Mouse (Mus musculus): ENCODE results near the gene Prdx5. TPM values are rescaled to one million over a fixed set of nuclear protein-coding genes. Genes with fewer than 3 reads are reported as not detected.

Gene Prdx5
- total and polyA plus RNA-seq, 2 experiments from 2014 or later = 182 to 424 TPM

GRCm38 (mm10) chr19:6922901-6923735 lies 13.2 kb upstream of the Prdx5 start:
- no peak overlapping the region for H3K4me3 ChIP-seq (ENCODE audit: low read depth, low read length)
- peaks cover 49% of the 10 kb centered on the region for H3K27me3 ChIP-seq (ENCODE audit: insufficient read depth, low read length)
- H3K27ac ChIP-seq (ENCODE audit: low read depth, low read length) = no peak overlapping the region
- no peak for TF ChIP-seq CTCF (IDR thresholded peaks at IDR 0.05; ENCODE audit: low read depth)
- peaks cover 4% of the 10 kb centered on the region; the same call in 1 of the 2 replicates for H3K36me3 ChIP-seq (ENCODE audit: insufficient read depth)
- no peaks in the 10 kb centered on the region for H3K9me3 ChIP-seq (ENCODE audit: low read length)
- WGBS = 64% methylated on average over 6 of the region's 6 CpGs
- no peak overlapping the region for H3K4me2 ChIP-seq (ENCODE audit: low read depth)
- DNase-seq (no peak), ATAC-seq (no peak)
- no peak overlapping the region for H3K9ac ChIP-seq
- H3K4me1 ChIP-seq (ENCODE audit: insufficient read depth) = peaks cover 10% of the 10 kb centered on the region

GRCm38 (mm10) chr19:6921647-6922567 lies 12.0 kb upstream of the Prdx5 start, which contains the start of gene Esrra:
Esrra (minus strand) TSS chr19:6921813.
- Histone ChIP-seq H3K4me3 (ENCODE audit: low read depth, low read length) (peak within 1 kb of the TSS; percentile 98), H3K27ac (ENCODE audit: low read depth, low read length) (peak within 1 kb of the TSS; percentile 85), H3K4me1 (ENCODE audit: insufficient read depth) (peaks cover 10% of the 10 kb centered on the region), H3K9me3 (ENCODE audit: low read length) (no peaks in the 10 kb centered on the region), H3K27me3 (ENCODE audit: insufficient read depth, low read length) (peaks cover 37% of the 10 kb centered on the region), H3K9ac (peak within 1 kb of the TSS; percentile 84), H3K36me3 (ENCODE audit: insufficient read depth) (peaks cover 4% of the 10 kb centered on the region; the same call in 1 of the 2 replicates), H3K4me2 (ENCODE audit: low read depth) (peak within 1 kb of the TSS; percentile 88)
- peak; percentile 99 for DNase-seq
- TF ChIP-seq CTCF (IDR thresholded peaks at IDR 0.05; ENCODE audit: low read depth) = no peak; the same call in 1 of the 2 replicates
- peak; percentile 97 for ATAC-seq
- under 1% methylated on average over 66 of the region's 66 CpGs for WGBS

DNA sequence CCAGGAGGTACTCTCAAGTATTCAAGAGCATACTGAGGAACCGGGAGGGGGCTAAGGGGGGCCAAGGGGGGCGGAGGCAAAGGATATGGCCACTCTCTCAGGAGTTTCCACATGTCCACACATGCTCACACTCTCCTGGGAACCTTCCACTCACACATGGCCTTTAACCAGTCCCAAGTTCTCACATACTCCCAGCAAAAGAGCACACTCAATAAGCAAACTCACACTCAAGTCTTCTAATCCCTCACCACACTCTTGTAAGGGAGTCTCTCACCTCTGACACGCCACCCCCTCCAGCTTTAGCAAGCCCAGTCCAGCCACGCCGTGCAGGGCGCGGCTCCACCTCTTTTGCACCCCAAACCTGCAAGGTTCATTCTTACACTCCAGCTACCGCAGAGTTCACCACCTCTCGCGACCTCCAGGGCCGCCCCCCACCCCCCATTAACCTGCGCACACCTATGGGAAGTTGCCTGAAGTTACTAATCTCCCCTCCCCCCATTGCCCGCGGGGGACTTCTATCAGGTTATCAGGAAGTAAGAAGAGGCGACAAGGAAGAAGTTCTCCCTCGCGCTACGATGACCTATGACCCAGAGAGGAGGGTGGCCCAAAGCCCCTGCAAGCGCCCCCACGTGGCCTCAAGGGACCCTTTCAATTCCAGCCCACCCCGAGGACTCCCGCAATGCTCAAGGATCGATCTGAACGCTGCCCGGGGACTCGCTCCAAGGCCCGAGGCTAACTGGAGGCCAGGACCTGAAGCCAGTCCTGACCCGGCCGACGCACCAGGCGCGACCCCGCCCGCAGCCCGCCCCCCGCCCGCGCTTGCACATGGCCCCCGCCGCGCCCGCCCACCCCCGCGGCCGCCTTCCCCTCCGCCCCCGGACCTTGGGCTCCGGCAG lies 11.1 kb upstream of the Prdx5 start:
- Histone ChIP-seq H3K36me3 (ENCODE audit: insufficient read depth) (peaks cover 4% of the 10 kb centered on the region; the same call in 1 of the 2 replicates), H3K9ac (peak overlapping the region; percentile 84), H3K27me3 (ENCODE audit: insufficient read depth, low read length) (peaks cover 28% of the 10 kb centered on the region), H3K27ac (ENCODE audit: low read depth, low read length) (peak overlapping the region; percentile 85), H3K4me1 (ENCODE audit: insufficient read depth) (peaks cover 10% of the 10 kb centered on the region), H3K4me2 (ENCODE audit: low read depth) (peak overlapping the region; percentile 88), H3K9me3 (ENCODE audit: low read length) (no peaks in the 10 kb centered on the region), H3K4me3 (ENCODE audit: low read depth, low read length) (peak overlapping the region; percentile 98)
- TF ChIP-seq CTCF (IDR thresholded peaks at IDR 0.05; ENCODE audit: low read depth) = peak; percentile 42
- ATAC-seq (peak; percentile 4), DNase-seq (peak; percentile 38)
- WGBS = 1% methylated on average over 35 of the region's 48 CpGs

DNA sequence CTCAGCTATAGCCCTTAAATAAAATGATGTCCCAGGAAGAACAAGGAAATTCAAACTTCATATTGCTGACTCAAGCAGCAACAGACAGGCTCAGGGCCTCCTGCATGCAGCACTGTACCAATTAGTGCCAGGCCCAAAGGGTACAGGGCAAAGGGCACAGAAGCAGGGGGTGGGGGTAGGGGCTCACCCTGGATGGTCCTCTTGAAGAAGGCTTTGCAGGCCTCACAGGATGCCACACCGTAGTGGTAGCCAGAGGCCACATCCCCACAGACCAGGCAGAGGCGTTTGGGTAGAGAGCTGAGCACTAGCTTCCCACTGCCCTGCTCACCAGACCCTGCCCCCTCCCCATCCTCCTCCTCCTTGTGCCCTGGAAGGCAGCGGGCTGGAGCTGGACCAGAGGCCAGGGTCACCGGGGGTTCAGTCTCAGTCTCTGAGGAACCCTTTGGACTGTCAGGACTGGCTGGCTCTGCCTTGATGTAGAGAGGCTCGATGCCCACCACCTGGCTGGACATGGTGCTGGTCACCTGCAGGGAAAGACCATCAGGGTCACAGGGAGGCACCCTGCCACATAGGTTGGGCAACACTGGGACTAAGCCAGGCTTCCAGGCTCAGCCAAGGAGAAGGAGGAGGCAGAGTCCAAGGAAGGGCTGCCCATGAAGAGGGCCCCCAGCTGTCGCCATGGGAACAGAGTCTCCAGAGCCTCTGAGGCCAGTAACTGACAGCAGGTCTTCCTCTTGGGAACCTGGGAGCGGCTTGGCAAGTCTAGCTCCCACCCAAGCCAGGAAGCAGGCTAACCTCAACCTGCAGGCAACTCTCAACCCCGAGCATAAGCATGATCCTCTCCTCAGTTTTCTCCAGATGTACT lies 10.2 kb upstream of the Prdx5 start:
- H3K27me3 ChIP-seq (ENCODE audit: insufficient read depth, low read length) = peaks cover 19% of the 10 kb centered on the region
- H3K9me3 ChIP-seq (ENCODE audit: low read length) = no peaks in the 10 kb centered on the region
- no peak overlapping the region for H3K27ac ChIP-seq (ENCODE audit: low read depth, low read length)
- peak overlapping the region; percentile 88 for H3K4me2 ChIP-seq (ENCODE audit: low read depth)
- WGBS = 49% methylated on average over 8 of the region's 8 CpGs
- H3K4me1 ChIP-seq (ENCODE audit: insufficient read depth) = peaks cover 10% of the 10 kb centered on the region
- no peak for TF ChIP-seq CTCF (IDR thresholded peaks at IDR 0.05; ENCODE audit: low read depth)
- peaks cover 7% of the 10 kb centered on the region for H3K36me3 ChIP-seq (ENCODE audit: insufficient read depth)
- peak overlapping the region; percentile 98 for H3K4me3 ChIP-seq (ENCODE audit: low read depth, low read length)
- ATAC-seq (no peak), DNase-seq (no peak)
- peak overlapping the region; percentile 84 for H3K9ac ChIP-seq

GRCm38 (mm10) chr19:6919431-6919830 lies 9.5 kb upstream of the Prdx5 start:
- H3K27ac ChIP-seq (ENCODE audit: low read depth, low read length) = no peak overlapping the region
- H3K4me1 ChIP-seq (ENCODE audit: insufficient read depth) = peaks cover 10% of the 10 kb centered on the region
- DNase-seq (no peak), ATAC-seq (no peak)
- no peak overlapping the region for H3K9ac ChIP-seq
- peaks cover 8% of the 10 kb centered on the region for H3K36me3 ChIP-seq (ENCODE audit: insufficient read depth)
- no peaks in the 10 kb centered on the region for H3K9me3 ChIP-seq (ENCODE audit: low read length)
- H3K27me3 ChIP-seq (ENCODE audit: insufficient read depth, low read length) = peaks cover 12% of the 10 kb centered on the region; the same call in 1 of the 2 replicates
- H3K4me3 ChIP-seq (ENCODE audit: low read depth, low read length) = no peak overlapping the region
- TF ChIP-seq CTCF (IDR thresholded peaks at IDR 0.05; ENCODE audit: low read depth) = no peak
- H3K4me2 ChIP-seq (ENCODE audit: low read depth) = no peak overlapping the region
